Mouse (Mus musculus): ENCODE measurements around the gene Cyp2e1. TPM values are rescaled to one million over a fixed set of nuclear protein-coding genes. Genes with fewer than 3 reads are reported as not detected.

Gene Cyp2e1
- polyA plus RNA-seq, 1 experiment from 2014 or later: not detected

DNA sequence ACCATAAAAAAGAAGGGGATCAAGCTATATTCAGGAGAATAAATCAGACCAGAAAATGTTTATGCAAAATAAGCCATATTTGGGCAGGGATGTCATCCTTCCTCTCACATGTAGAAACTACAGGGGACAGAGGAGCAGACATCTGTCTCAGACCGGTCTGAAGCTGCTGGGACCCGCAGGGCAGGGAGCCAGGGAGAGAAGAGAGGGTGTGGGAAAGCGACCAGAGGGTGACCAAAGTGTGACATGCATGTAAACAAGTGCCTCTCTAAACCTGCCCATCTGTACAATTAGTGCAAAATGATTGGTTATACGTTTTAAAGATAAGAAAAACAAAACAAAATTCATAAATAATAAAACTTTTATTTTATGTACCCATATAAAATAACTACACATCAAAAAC, 56.6 kb downstream of the Cyp2e1 start:
- no peak overlapping the region for H3K27ac ChIP-seq (replicated peaks)
- no peak for ATAC-seq (replicated peaks)
- no peaks in the 10 kb centered on the region for H3K27me3 ChIP-seq
- H3K4me2 ChIP-seq (replicated peaks): no peak overlapping the region
- H3K36me3 ChIP-seq: no peaks in the 10 kb centered on the region
- H3K9ac ChIP-seq (replicated peaks): no peak overlapping the region
- 62% methylated on average over 4 of the region's 4 CpGs for WGBS
- no peak overlapping the region for H3K4me3 ChIP-seq
- no peaks in the 10 kb centered on the region for H3K9me3 ChIP-seq
- H3K4me1 ChIP-seq: peaks cover 12% of the 10 kb centered on the region

DNA sequence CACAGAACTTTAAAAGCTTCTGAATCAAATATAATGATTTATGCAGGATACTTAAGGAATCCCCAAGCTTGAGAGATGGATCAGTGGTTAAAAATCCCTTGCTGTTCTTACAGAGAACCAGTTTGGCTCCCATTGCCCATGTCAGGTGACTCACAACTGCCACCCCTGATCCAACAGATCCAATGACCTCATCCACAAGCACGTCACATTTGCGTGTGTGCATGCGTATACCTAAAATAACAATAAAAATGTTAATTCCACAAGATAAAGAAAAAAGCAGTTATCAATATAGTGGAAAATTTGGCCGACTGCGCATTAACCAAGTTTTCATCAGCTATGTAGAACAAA, 57.7 kb downstream of the Cyp2e1 start:
- no peaks in the 10 kb centered on the region for H3K27me3 ChIP-seq
- no peaks in the 10 kb centered on the region for H3K9me3 ChIP-seq
- H3K36me3 ChIP-seq: no peaks in the 10 kb centered on the region
- H3K27ac ChIP-seq (replicated peaks): peak overlapping the region; percentile 79
- H3K4me3 ChIP-seq: peak overlapping the region; percentile 52
- peaks cover 12% of the 10 kb centered on the region for H3K4me1 ChIP-seq
- peak overlapping the region; percentile 69 for H3K4me2 ChIP-seq (replicated peaks)
- 30% methylated on average over 5 of the region's 5 CpGs for WGBS
- peak overlapping the region; percentile 62 for H3K9ac ChIP-seq (replicated peaks)
- ATAC-seq (replicated peaks): peak; percentile 57

- H3K27ac ChIP-seq (replicated peaks): peak within 1 kb of the TSS; percentile 79
- 1% methylated on average over 21 of the region's 21 CpGs for WGBS
- H3K9ac ChIP-seq (replicated peaks): peak within 1 kb of the TSS; percentile 62
- H3K36me3 ChIP-seq: no peaks in the 10 kb centered on the region
- peak within 1 kb of the TSS; percentile 69 for H3K4me2 ChIP-seq (replicated peaks)
- H3K4me3 ChIP-seq: peak within 1 kb of the TSS; percentile 52
- H3K9me3 ChIP-seq: no peaks in the 10 kb centered on the region
- peak; percentile 89 for ATAC-seq (replicated peaks)
- peaks cover 12% of the 10 kb centered on the region for H3K4me1 ChIP-seq
- no peaks in the 10 kb centered on the region for H3K27me3 ChIP-seq
These were observed 58.3 kb downstream of the Cyp2e1 start, which contains the start of gene Zfp941 for GRCm38 (mm10) chr7:140821653-140822329. Gene Zfp941, minus strand, starts transcription at chr7:140822178.

DNA sequence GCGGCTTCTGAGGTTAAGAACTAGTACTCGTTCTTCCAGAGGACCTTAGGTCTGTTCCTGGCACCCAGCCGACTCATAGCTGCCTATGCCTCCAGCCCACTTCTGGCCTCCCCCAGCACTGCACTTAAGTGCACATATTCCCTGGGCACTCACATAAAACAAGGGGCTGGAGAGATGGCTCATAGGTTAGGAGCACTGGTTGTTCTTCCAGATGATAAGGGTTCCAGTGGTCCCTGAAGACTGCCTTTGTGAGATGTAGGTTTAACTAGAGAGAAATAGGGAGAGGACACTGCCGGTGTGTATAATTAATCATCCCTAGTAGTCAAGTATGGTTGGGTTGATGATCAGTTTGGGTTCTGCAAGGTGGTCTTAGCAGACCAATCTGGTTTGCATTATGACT, 59.2 kb downstream of the Cyp2e1 start:
- H3K27ac ChIP-seq (replicated peaks): no peak overlapping the region
- H3K27me3 ChIP-seq: no peaks in the 10 kb centered on the region
- peaks cover 12% of the 10 kb centered on the region for H3K4me1 ChIP-seq
- H3K4me2 ChIP-seq (replicated peaks): no peak overlapping the region
- no peaks in the 10 kb centered on the region for H3K36me3 ChIP-seq
- no peaks in the 10 kb centered on the region for H3K9me3 ChIP-seq
- no peak for ATAC-seq (replicated peaks)
- no peak overlapping the region for H3K4me3 ChIP-seq
- 95% methylated on average over 4 of the region's 4 CpGs for WGBS
- H3K9ac ChIP-seq (replicated peaks): no peak overlapping the region

Other genes starting within 250 kb of the Cyp2e1 start
- gene Olfr538, start 195.9 kb upstream of the Cyp2e1 start, polyA plus RNA-seq (2015; fragmentation: Nextera tagmentation; extraction: Ambion mirVana): not detected in 2 replicates
- gene Olfr46, start 162.5 kb upstream of the Cyp2e1 start, polyA plus RNA-seq (2015; fragmentation: Nextera tagmentation; extraction: Ambion mirVana): 0.03 TPM in 1 of 2 replicates, not detected in the other
- gene Olfr61, start 134.8 kb upstream of the Cyp2e1 start, polyA plus RNA-seq (2015; fragmentation: Nextera tagmentation; extraction: Ambion mirVana): not detected in 2 replicates
- gene Olfr53, start 117.3 kb upstream of the Cyp2e1 start, polyA plus RNA-seq (2015; fragmentation: Nextera tagmentation; extraction: Ambion mirVana): not detected in 2 replicates
- 0.01 TPM in 1 of 2 replicates, not detected in the other for gene Olfr539, start 103.8 kb upstream of the Cyp2e1 start, polyA plus RNA-seq (2015; fragmentation: Nextera tagmentation; extraction: Ambion mirVana)
- gene Olfr45, start 81.8 kb upstream of the Cyp2e1 start, polyA plus RNA-seq (2015; fragmentation: Nextera tagmentation; extraction: Ambion mirVana): not detected in 2 replicates
- gene Olfr541, start 66.5 kb upstream of the Cyp2e1 start, polyA plus RNA-seq (2015; fragmentation: Nextera tagmentation; extraction: Ambion mirVana): not detected in 2 replicates
- gene Syce1, start 24.1 kb downstream of the Cyp2e1 start, polyA plus RNA-seq (2015; fragmentation: Nextera tagmentation; extraction: Ambion mirVana): 0.13 and 0.55 TPM in 2 replicates
- 11.1 and 12.7 TPM in 2 replicates for gene Zfp941, start 58.4 kb downstream of the Cyp2e1 start, polyA plus RNA-seq (2015; fragmentation: Nextera tagmentation; extraction: Ambion mirVana)
- gene Urah, start 71.3 kb downstream of the Cyp2e1 start, polyA plus RNA-seq (2015; fragmentation: Nextera tagmentation; extraction: Ambion mirVana): not detected in 2 replicates
- not detected in 2 replicates for gene Scgb1c1, start 81.8 kb downstream of the Cyp2e1 start, polyA plus RNA-seq (2015; fragmentation: Nextera tagmentation; extraction: Ambion mirVana)
- 0.10 TPM in 1 of 2 replicates, not detected in the other for gene Odf3, start 84.1 kb downstream of the Cyp2e1 start, polyA plus RNA-seq (2015; fragmentation: Nextera tagmentation; extraction: Ambion mirVana)
- gene Gm45785, start 92.6 kb downstream of the Cyp2e1 start, polyA plus RNA-seq (2015; fragmentation: Nextera tagmentation; extraction: Ambion mirVana): not detected in 2 replicates
- 91.2 and 96.9 TPM in 2 replicates for gene Ric8a, start 93.2 kb downstream of the Cyp2e1 start, polyA plus RNA-seq (2015; fragmentation: Nextera tagmentation; extraction: Ambion mirVana)
- 44.3 and 46.9 TPM in 2 replicates for gene Bet1l, start 93.8 kb downstream of the Cyp2e1 start, polyA plus RNA-seq (2015; fragmentation: Nextera tagmentation; extraction: Ambion mirVana)
- gene Psmd13, start 118.2 kb downstream of the Cyp2e1 start, polyA plus RNA-seq (2015; fragmentation: Nextera tagmentation; extraction: Ambion mirVana): 283 and 287 TPM in 2 replicates
- 33.6 and 36.5 TPM in 2 replicates for gene Sirt3, start 118.6 kb downstream of the Cyp2e1 start, polyA plus RNA-seq (2015; fragmentation: Nextera tagmentation; extraction: Ambion mirVana)
- not detected in 2 replicates for gene Cox8b, start 136.7 kb downstream of the Cyp2e1 start, polyA plus RNA-seq (2015; fragmentation: Nextera tagmentation; extraction: Ambion mirVana)
- 0.24 and 0.28 TPM in 2 replicates for gene Nlrp6, start 157.2 kb downstream of the Cyp2e1 start, polyA plus RNA-seq (2015; fragmentation: Nextera tagmentation; extraction: Ambion mirVana)
- 8.5 and 8.7 TPM in 2 replicates for gene Pgghg, start 177.7 kb downstream of the Cyp2e1 start, polyA plus RNA-seq (2015; fragmentation: Nextera tagmentation; extraction: Ambion mirVana)
- 0.51 and 0.70 TPM in 2 replicates for gene Ifitm5, start 186.6 kb downstream of the Cyp2e1 start, polyA plus RNA-seq (2015; fragmentation: Nextera tagmentation; extraction: Ambion mirVana)
- gene Gm45717, start 192.2 kb downstream of the Cyp2e1 start, polyA plus RNA-seq (2015; fragmentation: Nextera tagmentation; extraction: Ambion mirVana): not detected in 2 replicates
- 126 and 142 TPM in 2 replicates for gene Ifitm2, start 192.2 kb downstream of the Cyp2e1 start, polyA plus RNA-seq (2015; fragmentation: Nextera tagmentation; extraction: Ambion mirVana)
- 6.5 and 7.6 TPM in 2 replicates for gene Ifitm1, start 203.5 kb downstream of the Cyp2e1 start, polyA plus RNA-seq (2015; fragmentation: Nextera tagmentation; extraction: Ambion mirVana)
- gene Ifitm3, start 247.0 kb downstream of the Cyp2e1 start, polyA plus RNA-seq (2015; fragmentation: Nextera tagmentation; extraction: Ambion mirVana): 21.7 and 24.9 TPM in 2 replicates

All from forebrain, embryonic 15.5 days (tissue).